Comparison of ENCODE assay signal across 8 mouse cellular contexts in genomic region chr7:45126844-45127699, GRCm38 (mm10). TPM values are rescaled to one million over a fixed set of nuclear protein-coding genes. Genes with fewer than 3 reads are reported as not detected.
A peak's percentile ranks its signal among the peaks of the same experiment; 100 is the strongest.
DNase-seq lines count a peak whose midpoint lies in the region; ATAC-seq and TF ChIP-seq lines count a peak whose summit lies in the region.

No protein-coding gene starts in this region.

- peak; percentile 41; the same call in 1 of the 2 replicates for TF ChIP-seq CTCF in kidney, postnatal 0 days (IDR thresholded peaks at IDR 0.05; ENCODE audit: low read depth)

- 31% methylated on average over 21 of the region's 21 CpGs for WGBS in kidney, postnatal 0 days
- 50% methylated on average over 21 of the region's 21 CpGs for WGBS in hindbrain, embryonic 12.5 days
- WGBS in midbrain, embryonic 15.5 days = 47% methylated on average over 21 of the region's 21 CpGs

- ATAC-seq in kidney, postnatal 0 days (replicated peaks; ENCODE audit: low FRiP score, low read depth) = no peak
- ATAC-seq in hindbrain, embryonic 12.5 days (ENCODE audit: low FRiP score) = no peak
- ATAC-seq in midbrain, embryonic 15.5 days (replicated peaks) = no peak

- H3K4me1 ChIP-seq in kidney, postnatal 0 days (replicated peaks; ENCODE audit: insufficient read depth, low read length) = peaks cover 40% of the 10 kb centered on the region; the same call in 1 of the 2 replicates
- H3K4me1 ChIP-seq in hindbrain, embryonic 12.5 days = peaks cover 44% of the 10 kb centered on the region
- H3K4me1 ChIP-seq in midbrain, embryonic 15.5 days = peaks cover 53% of the 10 kb centered on the region

- no peaks in the 10 kb centered on the region for H3K27me3 ChIP-seq in kidney, postnatal 0 days (ENCODE audit: insufficient read depth, low read length)
- peaks cover 2% of the 10 kb centered on the region; the same call in 1 of the 2 replicates for H3K27me3 ChIP-seq in hindbrain, embryonic 12.5 days
- H3K27me3 ChIP-seq in midbrain, embryonic 15.5 days (replicated peaks) = no peaks in the 10 kb centered on the region

- intact Hi-C loops in left cerebral cortex, postnatal 36 days (cut with DNase I) = no loop called here

- H3K4me3 ChIP-seq in kidney, postnatal 0 days (replicated peaks; ENCODE audit: low read depth, low read length) = peak overlapping the region; percentile 85
- H3K4me3 ChIP-seq in hindbrain, embryonic 12.5 days = peak overlapping the region; percentile 87
- H3K4me3 ChIP-seq in midbrain, embryonic 15.5 days = peak overlapping the region; percentile 66

- H3K9me3 ChIP-seq in kidney, postnatal 0 days (replicated peaks; ENCODE audit: low read length) = no peaks in the 10 kb centered on the region
- no peaks in the 10 kb centered on the region for H3K9me3 ChIP-seq in hindbrain, embryonic 12.5 days (replicated peaks)
- H3K9me3 ChIP-seq in midbrain, embryonic 15.5 days = no peaks in the 10 kb centered on the region

- DNase-seq in kidney, postnatal 0 days (ENCODE audit: low spot score) = no peak
- no peak for DNase-seq in kidney, adult 18-20 months
- DNase-seq in adipocyte (ENCODE audit: low spot score) = peak; percentile 26
- DNase-seq in left cerebral cortex, postnatal 36 days (ENCODE audit: low spot score in 2 of 2) = no peak
- no peak for DNase-seq in urinary bladder, postnatal 10 days (ENCODE audit: low spot score)
- no peak for DNase-seq in layer of hippocampus, adult 11-12 months (ENCODE audit: low spot score)

- H3K9ac ChIP-seq in kidney, postnatal 0 days (ENCODE audit: low read depth, low read length) = peak overlapping the region; percentile 96
- peak overlapping the region; percentile 98 for H3K9ac ChIP-seq in hindbrain, embryonic 12.5 days
- peak overlapping the region; percentile 92 for H3K9ac ChIP-seq in midbrain, embryonic 15.5 days

- peaks cover 31% of the 10 kb centered on the region for H3K36me3 ChIP-seq in kidney, postnatal 0 days (ENCODE audit: insufficient read depth, low read length)
- H3K36me3 ChIP-seq in hindbrain, embryonic 12.5 days = peaks cover 34% of the 10 kb centered on the region
- peaks cover 25% of the 10 kb centered on the region for H3K36me3 ChIP-seq in midbrain, embryonic 15.5 days (replicated peaks)

- peak overlapping the region; percentile 87 for H3K27ac ChIP-seq in kidney, postnatal 0 days
- H3K27ac ChIP-seq in hindbrain, embryonic 12.5 days = peak overlapping the region; percentile 88
- H3K27ac ChIP-seq in midbrain, embryonic 15.5 days = peak overlapping the region; percentile 81

- H3K4me2 ChIP-seq in kidney, postnatal 0 days (ENCODE audit: low read length) = peak overlapping the region; percentile 82
- peak overlapping the region; percentile 97 for H3K4me2 ChIP-seq in hindbrain, embryonic 12.5 days (replicated peaks)
- H3K4me2 ChIP-seq in midbrain, embryonic 15.5 days = peak overlapping the region; percentile 83

RNA-seq across cellular contexts. Expression of gene Rpl13a, which starts 1.5 kb away (rescaled TPM):
- 1,804 and 1,959 TPM in 2 replicates for polyA plus RNA-seq in kidney, postnatal 0 days (2015; fragmentation: Nextera tagmentation; extraction: Ambion mirVana)
- polyA plus RNA-seq in hindbrain, embryonic 12.5 days (2016; fragmentation: Nextera tagmentation; extraction: Ambion mirVana) = 977 and 1,019 TPM in 2 replicates
- polyA plus RNA-seq in midbrain, embryonic 15.5 days (2015; fragmentation: Nextera tagmentation; extraction: Ambion mirVana) = 582 and 606 TPM in 2 replicates
- total RNA-seq in left cerebral cortex, postnatal 36 days (2021) = 100 to 1,000 TPM; 614 to 796 TPM

RNA-seq across cellular contexts. Expression of gene Rps11, which starts 2.8 kb away (rescaled TPM):
- polyA plus RNA-seq in kidney, postnatal 0 days (2015; fragmentation: Nextera tagmentation; extraction: Ambion mirVana) = 1,486 and 1,553 TPM in 2 replicates
- polyA plus RNA-seq in hindbrain, embryonic 12.5 days (2016; fragmentation: Nextera tagmentation; extraction: Ambion mirVana) = 982 and 1,135 TPM in 2 replicates
- polyA plus RNA-seq in midbrain, embryonic 15.5 days (2015; fragmentation: Nextera tagmentation; extraction: Ambion mirVana) = 742 and 762 TPM in 2 replicates
- 100 to 1,000 TPM; 405 to 466 TPM for total RNA-seq in left cerebral cortex, postnatal 36 days (2021)

RNA-seq across cellular contexts. Expression of gene Gm45713, which starts 9.0 kb away (rescaled TPM):
- 0.83 and 1.3 TPM in 2 replicates for polyA plus RNA-seq in kidney, postnatal 0 days (2015; fragmentation: Nextera tagmentation; extraction: Ambion mirVana)
- 0.31 TPM in 1 of 2 replicates, not detected in the other for polyA plus RNA-seq in hindbrain, embryonic 12.5 days (2016; fragmentation: Nextera tagmentation; extraction: Ambion mirVana)
- not detected in 2 replicates for polyA plus RNA-seq in midbrain, embryonic 15.5 days (2015; fragmentation: Nextera tagmentation; extraction: Ambion mirVana)
- not detected for total RNA-seq in left cerebral cortex, postnatal 36 days (2021)

RNA-seq across cellular contexts. Expression of gene Flt3l, which starts 9.2 kb away (rescaled TPM):
- polyA plus RNA-seq in kidney, postnatal 0 days (2015; fragmentation: Nextera tagmentation; extraction: Ambion mirVana) = 2.2 and 2.4 TPM in 2 replicates
- 0.52 and 1.6 TPM in 2 replicates for polyA plus RNA-seq in hindbrain, embryonic 12.5 days (2016; fragmentation: Nextera tagmentation; extraction: Ambion mirVana)
- polyA plus RNA-seq in midbrain, embryonic 15.5 days (2015; fragmentation: Nextera tagmentation; extraction: Ambion mirVana) = 2.1 and 2.3 TPM in 2 replicates
- total RNA-seq in left cerebral cortex, postnatal 36 days (2021) = 1 to 10 TPM; 3.7 to 6.1 TPM

RNA-seq across cellular contexts. Expression of gene Fcgrt, which starts 23.4 kb away (rescaled TPM):
- 134 and 145 TPM in 2 replicates for polyA plus RNA-seq in kidney, postnatal 0 days (2015; fragmentation: Nextera tagmentation; extraction: Ambion mirVana)
- polyA plus RNA-seq in hindbrain, embryonic 12.5 days (2016; fragmentation: Nextera tagmentation; extraction: Ambion mirVana) = 20.2 and 21.0 TPM in 2 replicates
- polyA plus RNA-seq in midbrain, embryonic 15.5 days (2015; fragmentation: Nextera tagmentation; extraction: Ambion mirVana) = 32.0 and 36.8 TPM in 2 replicates
- total RNA-seq in left cerebral cortex, postnatal 36 days (2021) = 10 to 100 TPM; 22.3 to 22.7 TPM
